Mouse (Mus musculus): ENCODE data around the gene Nme8.

DNA sequence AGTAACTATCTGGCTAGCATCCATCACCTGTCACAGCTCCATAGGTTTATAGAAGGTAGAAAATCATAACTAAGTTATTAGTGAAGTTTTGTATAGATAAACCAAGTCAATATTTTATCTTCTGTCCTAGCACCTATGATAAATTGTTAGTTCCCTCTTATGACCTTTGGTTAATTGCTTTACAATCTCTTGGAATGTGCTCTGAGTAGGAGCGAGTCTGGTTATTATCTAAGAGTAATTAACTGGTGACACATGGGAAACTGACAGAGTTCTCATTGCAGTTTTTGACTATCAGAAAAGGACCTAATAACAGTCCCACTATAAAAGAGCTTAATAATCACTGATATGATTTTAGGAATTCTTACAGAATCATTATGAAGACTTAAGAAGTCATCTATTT is 54.1 kb downstream of the Nme8 start:
- TF ChIP-seq POLR2A (IDR thresholded peaks at IDR 0.05; ENCODE audit: low read depth, low read length): no peak
- TF ChIP-seq CTCF (IDR thresholded peaks at IDR 0.05; ENCODE audit: extremely low read depth, insufficient read depth, insufficient read length, insufficient replicate concordance): no peak

Measured in spleen, adult 2 months (tissue).